Mouse (Mus musculus) midbrain, embryonic 15.5 days (tissue): ENCODE results near the gene Ctf1. TPM values are rescaled to one million over a fixed set of nuclear protein-coding genes. Genes with fewer than 3 reads are reported as not detected.

Source experiments
- ATAC-seq: fragments of 200-750 bp; cut with Nextera tagmentation; replicated peaks from 2 replicates; pipeline ENCODE4 v1.8.0; 2017; ENCODE audit warnings: moderate TSS enrichment
- H3K27ac ChIP-seq: fragments of 300-500 bp; sonication (generic); 2 replicates; pipeline ENCODE4 v1.5.1; 2015; ENCODE audit warnings: mild to moderate bottlenecking, inconsistent platforms
- H3K27me3 ChIP-seq: fragments of 300-500 bp; sonication (generic); replicated peaks from 2 replicates; pipeline ENCODE4 v1.6.1; 2015; ENCODE audit warnings: inconsistent platforms
- H3K36me3 ChIP-seq: fragments of 300-500 bp; sonication (generic); replicated peaks from 2 replicates; pipeline ENCODE4 v1.6.1; 2015; ENCODE audit warnings: inconsistent platforms
- H3K4me1 ChIP-seq: fragments of 300-500 bp; sonication (generic); 2 replicates; pipeline ENCODE4 v1.6.1; 2015; ENCODE audit warnings: inconsistent platforms
- H3K4me2 ChIP-seq: fragments of 300-500 bp; sonication (generic); 2 replicates; pipeline ENCODE4 v1.6.1; 2015; ENCODE audit warnings: inconsistent platforms, mild to moderate bottlenecking, moderate library complexity
- H3K4me3 ChIP-seq: fragments of 300-500 bp; sonication (generic); 2 replicates; pipeline ENCODE4 v1.5.1; 2015; ENCODE audit warnings: mild to moderate bottlenecking, inconsistent platforms
- H3K9ac ChIP-seq: fragments of 300-500 bp; sonication (generic); 2 replicates; pipeline ENCODE4 v1.6.1; 2015; ENCODE audit warnings: mild to moderate bottlenecking, inconsistent platforms
- H3K9me3 ChIP-seq: fragments of 300-500 bp; sonication (generic); 2 replicates; pipeline ENCODE4 v1.6.1; 2016; ENCODE audit warnings: inconsistent platforms
- WGBS: fragments of 180-500 bp; shearing (Covaris S2); methylation state at CpG from one replicate; pipeline ENCODE4 v1.1.7; 2015; ENCODE audit warnings: mixed read lengths; 5-methylcytosine and 5-hydroxymethylcytosine counted together
- microRNA counts: library from miRNA; unstranded; fragments of <30 nt; microRNA quantifications from one replicate; lab custom pipeline; 2016
- microRNA-seq: library from miRNA; unstranded; fragments of <30 nt; microRNA quantifications from one replicate; pipeline ENCODE4, GENCODE M21; 2016
- polyA plus RNA-seq: library from polyadenylated mRNA; unstranded; fragments of >200 nt; fragmentation: Nextera tagmentation; extraction: Ambion mirVana; gene quantifications from 2 replicates; pipeline ENCODE4 v1.2.1, GENCODE M21; 2015

The Ctf1 gene
- polyA plus RNA-seq, 1 experiment from 2014 or later: 3.8 TPM

DNA sequence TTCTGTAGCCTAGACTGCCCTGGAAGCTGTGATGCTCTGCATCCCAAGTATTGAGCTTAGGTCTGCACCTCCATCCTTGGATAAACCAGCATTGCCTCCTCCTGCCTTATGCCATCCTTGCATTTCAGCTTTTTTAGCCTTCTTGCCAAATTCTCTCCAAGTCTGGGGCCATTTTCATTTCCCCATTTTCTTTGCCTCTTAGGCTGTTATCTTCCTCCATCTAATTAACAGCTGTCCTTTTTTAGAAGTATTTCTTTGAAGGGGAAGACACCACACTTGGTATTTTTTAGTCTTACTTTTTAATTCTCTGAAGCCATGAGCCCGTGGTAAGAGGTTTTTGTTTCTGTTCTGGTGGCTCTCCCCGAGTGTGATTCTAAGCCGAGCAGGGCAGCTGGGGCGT is 51.1 kb downstream of the Ctf1 start:
- WGBS: 93% methylated on average over 4 of the region's 4 CpGs
- no peak overlapping the region for H3K4me2 ChIP-seq
- H3K9ac ChIP-seq: no peak overlapping the region
- no peak for ATAC-seq
- no peak overlapping the region for H3K27ac ChIP-seq
- peaks cover 57% of the 10 kb centered on the region for H3K36me3 ChIP-seq
- no peaks in the 10 kb centered on the region for H3K9me3 ChIP-seq
- no peaks in the 10 kb centered on the region for H3K27me3 ChIP-seq
- peaks cover 7% of the 10 kb centered on the region; the same call in 1 of the 2 replicates for H3K4me1 ChIP-seq
- no peak overlapping the region for H3K4me3 ChIP-seq

DNA sequence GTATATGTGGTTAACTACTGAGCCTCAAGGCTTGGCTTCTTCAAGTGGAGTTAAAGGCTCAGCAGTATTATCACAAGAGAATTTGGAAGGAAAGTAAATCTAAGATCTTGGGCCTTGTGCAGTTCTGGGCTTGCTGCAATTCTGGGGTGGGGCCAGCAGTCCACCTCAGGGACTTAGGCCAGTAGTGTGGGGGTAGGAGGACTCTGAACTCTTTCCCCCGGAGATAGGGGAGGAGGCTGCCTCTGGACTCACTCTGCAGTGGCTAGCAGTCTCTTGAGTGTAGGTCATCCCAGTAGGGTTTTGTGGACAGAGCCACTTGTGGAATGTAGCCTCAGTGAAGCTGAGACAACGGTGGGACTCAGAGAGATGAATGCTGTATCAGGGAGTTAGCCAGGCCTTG is 53.2 kb downstream of the Ctf1 start:
- no peaks in the 10 kb centered on the region for H3K9me3 ChIP-seq
- ATAC-seq: no peak
- H3K4me2 ChIP-seq: no peak overlapping the region
- H3K4me1 ChIP-seq: peaks cover 24% of the 10 kb centered on the region
- H3K4me3 ChIP-seq: no peak overlapping the region
- WGBS: 83% methylated on average over 2 of the region's 2 CpGs
- no peak overlapping the region for H3K27ac ChIP-seq
- H3K27me3 ChIP-seq: no peaks in the 10 kb centered on the region
- no peak overlapping the region for H3K9ac ChIP-seq
- H3K36me3 ChIP-seq: peaks cover 57% of the 10 kb centered on the region

DNA sequence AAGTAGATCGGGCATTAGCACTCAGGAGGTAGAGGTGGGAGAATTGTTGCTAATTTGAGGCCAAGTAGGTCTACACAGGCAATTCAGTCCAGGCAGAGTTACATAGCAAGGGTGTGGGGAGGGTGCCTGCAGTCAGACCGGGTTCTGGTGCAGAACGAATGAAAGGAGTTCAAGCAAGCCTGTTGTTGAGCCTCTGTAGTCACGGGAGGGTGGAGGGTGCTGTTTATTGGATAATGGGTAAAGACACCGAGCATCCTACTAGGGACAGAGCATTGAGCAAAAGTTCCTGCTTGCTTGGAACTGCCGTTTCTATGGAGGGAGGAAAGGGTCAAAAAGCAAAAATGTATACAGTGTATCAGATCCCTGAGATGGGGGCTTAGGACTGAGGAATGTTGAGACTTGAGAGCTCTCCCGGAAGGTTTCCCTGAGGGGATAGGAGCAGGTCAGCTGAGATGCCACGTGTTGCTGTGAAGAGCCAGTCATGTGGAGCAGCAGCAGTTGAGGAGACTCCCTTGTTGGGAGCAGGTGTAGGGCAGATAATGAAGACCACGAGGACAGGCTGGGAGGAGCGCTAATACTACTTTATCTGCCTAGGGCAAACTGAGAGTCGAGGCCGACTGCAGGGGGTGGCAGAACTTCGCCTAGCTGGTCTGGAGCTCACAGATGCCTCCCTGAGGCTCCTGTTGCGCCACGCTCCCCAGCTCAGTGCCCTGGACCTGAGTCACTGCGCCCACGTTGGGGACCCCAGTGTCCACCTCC is 54.5 kb downstream of the Ctf1 start:
- H3K4me1 ChIP-seq: peaks cover 29% of the 10 kb centered on the region
- no peak for ATAC-seq
- WGBS: 83% methylated on average over 17 of the region's 17 CpGs
- H3K27ac ChIP-seq: no peak overlapping the region
- H3K36me3 ChIP-seq: peaks cover 54% of the 10 kb centered on the region
- H3K4me2 ChIP-seq: no peak overlapping the region
- no peak overlapping the region for H3K4me3 ChIP-seq
- H3K9me3 ChIP-seq: no peaks in the 10 kb centered on the region
- H3K9ac ChIP-seq: no peak overlapping the region
- no peaks in the 10 kb centered on the region for H3K27me3 ChIP-seq

MicroRNAs encoded within 50 kb of the gene (microRNA counts, 519-probe panel; counts per million panel counts)
- 2,025 counts per million, percentile 18 among the panel's probes with 10 or more counts for microRNA mmu-miR-762 (lab: Ali Mortazavi, UCI)

Small RNA genes lying within 50 kb of the gene (microRNA-seq; reads per million reads assigned to microRNA genes)
- gene Mir762: not detected

Other genes starting within 250 kb of the Ctf1 start
- 13.8 and 15.9 TPM in 2 replicates for gene Fbrs, start 233.5 kb upstream of the Ctf1 start, polyA plus RNA-seq
- gene Srcap, start 200.8 kb upstream of the Ctf1 start, polyA plus RNA-seq: 60.4 and 68.0 TPM in 2 replicates
- 17.4 and 17.5 TPM in 2 replicates for gene Gm42715, start 193.2 kb upstream of the Ctf1 start, polyA plus RNA-seq
- 5.7 and 6.3 TPM in 2 replicates for gene Tmem265, start 151.3 kb upstream of the Ctf1 start, polyA plus RNA-seq
- gene Phkg2, start 139.4 kb upstream of the Ctf1 start, polyA plus RNA-seq: 60.0 and 61.0 TPM in 2 replicates
- 10.8 and 10.9 TPM in 2 replicates for gene Ccdc189, start 124.1 kb upstream of the Ctf1 start, polyA plus RNA-seq
- gene Rnf40, start 124.0 kb upstream of the Ctf1 start, polyA plus RNA-seq: 47.9 and 51.1 TPM in 2 replicates
- 25.5 and 26.6 TPM in 2 replicates for gene Zfp629, start 96.9 kb upstream of the Ctf1 start, polyA plus RNA-seq
- 52.9 and 59.2 TPM in 2 replicates for gene Bcl7c, start 3.8 kb upstream of the Ctf1 start, polyA plus RNA-seq
- 0.12 and 0.15 TPM in 2 replicates for gene Ctf2, start 19.4 kb downstream of the Ctf1 start, polyA plus RNA-seq
- gene Fbxl19, start 31.8 kb downstream of the Ctf1 start, polyA plus RNA-seq: 10.8 and 12.1 TPM in 2 replicates
- gene Orai3, start 57.1 kb downstream of the Ctf1 start, polyA plus RNA-seq: 8.1 and 9.8 TPM in 2 replicates
- gene Setd1a, start 63.9 kb downstream of the Ctf1 start, polyA plus RNA-seq: 21.5 and 21.6 TPM in 2 replicates
- not detected in 2 replicates for gene Gm49388, start 72.9 kb downstream of the Ctf1 start, polyA plus RNA-seq
- gene Hsd3b7, start 87.9 kb downstream of the Ctf1 start, polyA plus RNA-seq: 8.9 and 10.2 TPM in 2 replicates
- gene Stx4a, start 111.6 kb downstream of the Ctf1 start, polyA plus RNA-seq: 19.5 and 21.8 TPM in 2 replicates
- 70.0 and 72.9 TPM in 2 replicates for gene Stx1b, start 111.8 kb downstream of the Ctf1 start, polyA plus RNA-seq
- gene Zfp646, start 163.5 kb downstream of the Ctf1 start, polyA plus RNA-seq: 10.6 and 11.4 TPM in 2 replicates
- 46.8 and 48.1 TPM in 2 replicates for gene Zfp668, start 164.1 kb downstream of the Ctf1 start, polyA plus RNA-seq
- gene Prss53, start 178.2 kb downstream of the Ctf1 start, polyA plus RNA-seq: 1.2 and 1.3 TPM in 2 replicates
- gene Gm21974, start 182.7 kb downstream of the Ctf1 start, polyA plus RNA-seq: not detected in 2 replicates
- 52.9 and 58.8 TPM in 2 replicates for gene Vkorc1, start 182.9 kb downstream of the Ctf1 start, polyA plus RNA-seq
- 61.3 and 66.6 TPM in 2 replicates for gene Bckdk, start 191.3 kb downstream of the Ctf1 start, polyA plus RNA-seq
- gene Kat8, start 199.8 kb downstream of the Ctf1 start, polyA plus RNA-seq: 50.7 and 53.1 TPM in 2 replicates
- gene Prss8, start 217.4 kb downstream of the Ctf1 start, polyA plus RNA-seq: 0.29 and 0.35 TPM in 2 replicates
- gene Prss36, start 234.0 kb downstream of the Ctf1 start, polyA plus RNA-seq: 10.4 and 15.5 TPM in 2 replicates